Comparison of ENCODE assay signal across 10 mouse cellular contexts in the genomic region with DNA sequence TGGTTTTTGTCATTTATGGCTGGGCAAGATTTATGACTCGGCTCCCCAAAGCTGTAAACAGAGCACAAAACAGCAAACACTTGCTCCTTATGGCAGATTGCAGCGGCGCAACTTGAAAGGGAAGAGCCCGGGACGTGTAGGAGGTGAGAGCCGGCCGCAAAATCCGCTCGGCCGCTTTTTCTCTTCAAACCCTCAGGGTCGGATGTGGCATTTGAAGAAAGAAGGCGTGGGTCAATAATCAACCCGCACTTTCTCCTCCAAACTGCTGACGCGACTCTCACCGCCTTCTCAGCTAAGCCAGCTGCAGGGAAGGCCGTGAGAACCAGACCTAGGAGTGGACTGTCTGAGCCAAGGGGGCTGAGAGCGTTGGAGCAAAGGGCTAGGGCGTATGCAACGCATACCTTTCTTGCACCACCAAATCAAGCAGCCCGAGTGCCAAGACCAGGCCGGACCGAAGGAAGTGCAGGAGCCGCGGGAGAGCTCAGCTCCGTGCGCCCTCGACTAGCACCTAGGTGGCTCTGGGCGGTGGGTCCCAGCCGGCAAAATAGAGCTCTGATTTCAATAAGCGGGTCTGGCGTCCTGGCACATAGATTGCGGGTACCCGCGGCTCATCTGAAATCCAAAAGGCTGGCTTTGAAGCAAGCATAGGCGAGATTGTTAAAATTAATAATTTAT. TPM values are rescaled to one million over a fixed set of nuclear protein-coding genes. Genes with fewer than 3 reads are reported as not detected.
A peak's percentile ranks its signal among the peaks of the same experiment; 100 is the strongest.
DNase-seq lines count a peak whose midpoint lies in the region; ATAC-seq and TF ChIP-seq lines count a peak whose summit lies in the region.
"Had no signal": no experiment of that assay in that cellular context is flagged by ENCODE, and none has a peak within 500 bp of the region (broad histone marks: within the 10 kb centered on the region; RNA-seq: fewer than 3 reads in every experiment).

5730596B20Rik (plus strand) TSS at position 438 of the 675 bp plus-strand sequence.

- CTCF ChIA-PET in Patski (lab: Charles Lee): interaction anchor here (0.8 to 1.8 kb wide), 11 partner anchors 15 to 69 kb away, joined by 3 to 6 read pairs (median 4); partner anchors contain the start of genes Hoxa11, Hoxa5 and Hoxa9

- H3K27me3 ChIP-seq in Patski: no peaks in the 10 kb centered on the region
- H3K27me3 ChIP-seq in intestine, embryonic 15.5 days (replicated peaks): no peaks in the 10 kb centered on the region
- H3K27me3 ChIP-seq in liver, embryonic 13.5 days: peaks cover 100% of the 10 kb centered on the region
- peaks cover 82% of the 10 kb centered on the region for H3K27me3 ChIP-seq in midbrain, embryonic 16.5 days (ENCODE audit: control insufficient read depth, insufficient read depth, low read depth, low read length)

- peak; percentile 33 for DNase-seq in adrenal gland, adult 2 months
- DNase-seq in adrenal gland, postnatal 4 days (ENCODE audit: low spot score in 2 of 2): no peak
- peak; percentile 80 for DNase-seq in Patski (ENCODE audit: low read depth, low spot score)
- no peak for DNase-seq in liver, embryonic 13.5 days
- no peak for DNase-seq in layer of hippocampus, adult 2 months (ENCODE audit: low spot score in 2 of 2)
- DNase-seq in thymus, postnatal 4 days: no peak
- DNase-seq: right cerebral cortex, postnatal 25 days had no signal

- H3K9me3 ChIP-seq in intestine, embryonic 15.5 days: no peaks in the 10 kb centered on the region
- no peaks in the 10 kb centered on the region for H3K9me3 ChIP-seq in liver, embryonic 13.5 days (replicated peaks)
- no peaks in the 10 kb centered on the region for H3K9me3 ChIP-seq in midbrain, embryonic 16.5 days (replicated peaks; ENCODE audit: control insufficient read depth, low read length, poor library complexity, severe bottlenecking)

- peak within 1 kb of the TSS; percentile 75 for H3K4me2 ChIP-seq in intestine, embryonic 15.5 days (replicated peaks)
- H3K4me2 ChIP-seq in liver, embryonic 13.5 days: peak within 1 kb of the TSS; percentile 39
- H3K4me2 ChIP-seq in midbrain, embryonic 16.5 days (ENCODE audit: low read length): no peak within 1 kb of the TSS

- in situ Hi-C loops in Patski (cut with MboI; ENCODE audit: low pct_unique_long_range_greater_than_20kb): loop anchor here (10.0 kb wide), 1 partner anchor 48 kb away; the partner anchor contains the start of gene Hoxa7

- H3K36me3 ChIP-seq in intestine, embryonic 15.5 days: no peaks in the 10 kb centered on the region
- no peaks in the 10 kb centered on the region for H3K36me3 ChIP-seq in liver, embryonic 13.5 days
- no peaks in the 10 kb centered on the region for H3K36me3 ChIP-seq in midbrain, embryonic 16.5 days (ENCODE audit: control insufficient read depth, insufficient read depth, low read length)

- peak within 1 kb of the TSS; percentile 61 for H3K4me3 ChIP-seq in intestine, embryonic 15.5 days (replicated peaks)
- peak within 1 kb of the TSS; percentile 43 for H3K4me3 ChIP-seq in liver, embryonic 13.5 days (replicated peaks)
- H3K4me3 ChIP-seq in layer of hippocampus, adult 2 months: no peak within 1 kb of the TSS
- H3K4me3 ChIP-seq in midbrain, embryonic 16.5 days (ENCODE audit: low read depth, low read length): no peak within 1 kb of the TSS

- H3K9ac ChIP-seq in intestine, embryonic 15.5 days: peak within 1 kb of the TSS; percentile 69
- H3K9ac ChIP-seq in liver, embryonic 13.5 days: peak within 1 kb of the TSS; percentile 30
- H3K9ac ChIP-seq in midbrain, embryonic 16.5 days (ENCODE audit: low read depth, low read length): no peak within 1 kb of the TSS

- POLR2A ChIA-PET in Patski (lab: Charles Lee): interaction anchor here (0.7 to 16.4 kb wide), 6 partner anchors 12 to 69 kb away, joined by 3 to 378 read pairs (median 5); partner anchors contain the start of genes Gm28308, Hoxa1, Hoxa10 and Hoxa11

- peak; percentile 62 for ATAC-seq in Patski
- ATAC-seq in intestine, embryonic 15.5 days: no peak
- no peak for ATAC-seq in liver, embryonic 13.5 days (ENCODE audit: low read depth)
- no peak for ATAC-seq in midbrain, embryonic 16.5 days

- peak within 1 kb of the TSS; percentile 96 for H3K27ac ChIP-seq in intestine, embryonic 15.5 days
- peak within 1 kb of the TSS; percentile 39; the same call in 1 of the 2 replicates for H3K27ac ChIP-seq in liver, embryonic 13.5 days
- no peak within 1 kb of the TSS for H3K27ac ChIP-seq in layer of hippocampus, adult 2 months
- no peak within 1 kb of the TSS for H3K27ac ChIP-seq in midbrain, embryonic 16.5 days (ENCODE audit: low read length)

- peaks cover 29% of the 10 kb centered on the region for H3K4me1 ChIP-seq in intestine, embryonic 15.5 days (replicated peaks)
- H3K4me1 ChIP-seq in liver, embryonic 13.5 days (replicated peaks): peaks cover 8% of the 10 kb centered on the region
- H3K4me1 ChIP-seq in midbrain, embryonic 16.5 days (ENCODE audit: control insufficient read depth, insufficient read depth, low read length): peaks cover 5% of the 10 kb centered on the region

- TF ChIP-seq CTCF in Patski (IDR thresholded peaks at IDR 0.05): no peak
- no peak for TF ChIP-seq CTCF in layer of hippocampus, adult 2 months (conservative IDR thresholded peaks at IDR 0.05)

- 4% methylated on average over 36 of the region's 36 CpGs for WGBS in intestine, embryonic 15.5 days
- 2% methylated on average over 36 of the region's 36 CpGs for WGBS in liver, embryonic 13.5 days (ENCODE audit: insufficient replicate concordance)
- under 1% methylated on average over 36 of the region's 36 CpGs for WGBS in midbrain, embryonic 16.5 days

RNA-seq across cellular contexts. Expression of gene 5730596B20Rik, which starts in this region (rescaled TPM):
- total RNA-seq in adrenal gland, adult 2 months (2021): under 1 TPM; 0.35 to 0.41 TPM
- polyA plus RNA-seq in adrenal gland, adult 2 months (2012; rRNA removed): 0.02 and 0.04 TPM in 2 replicates
- 1 to 10 TPM; 1.0 to 1.6 TPM for total RNA-seq in adrenal gland, postnatal 4 days (2021)
- polyA plus RNA-seq in Patski (2021): 1.6 TPM
- 1.9 and 2.0 TPM in 2 replicates for polyA plus RNA-seq in intestine, embryonic 15.5 days (2015; fragmentation: Nextera tagmentation; extraction: Ambion mirVana)
- polyA plus RNA-seq in liver, embryonic 13.5 days (2015; fragmentation: Nextera tagmentation; extraction: Ambion mirVana): 0.02 and 0.06 TPM in 2 replicates
- total RNA-seq in layer of hippocampus, adult 2 months (2021): not detected
- polyA plus RNA-seq in midbrain, embryonic 16.5 days (2015; fragmentation: Nextera tagmentation; extraction: Ambion mirVana): not detected in 2 replicates
- total RNA-seq: hematopoietic stem cell, adult 5-6 weeks had no signal

Comparison
In these comparisons a context has a peak if more than half of its experiments do, and no peak if none do; other contexts are left out.
1. Peak in DNase-seq in adrenal gland, adult 2 months; RNA of the gene not detected or under 1 TPM.
2. H3K27ac ChIP-seq: peak in intestine, embryonic 15.5 days (single experiment) and liver, embryonic 13.5 days (single experiment); none in layer of hippocampus, adult 2 months (single experiment) and midbrain, embryonic 16.5 days (single experiment).
3. H3K4me3 ChIP-seq: peak in intestine, embryonic 15.5 days (single experiment) and liver, embryonic 13.5 days (single experiment); none in layer of hippocampus, adult 2 months (single experiment) and midbrain, embryonic 16.5 days (single experiment).